Comparison of ENCODE assay signal across 8 mouse cellular contexts in genomic region chr13:93897943-93898826, GRCm38 (mm10).
DNase-seq lines count a peak whose midpoint lies in the region; ATAC-seq and TF ChIP-seq lines count a peak whose summit lies in the region.

No protein-coding gene starts in this region.

- no peaks in the 10 kb centered on the region for H3K9me3 ChIP-seq in kidney, embryonic 15.5 days (replicated peaks)

- no peak for TF ChIP-seq POLR2A in brain, embryonic 14.5 days (IDR thresholded peaks at IDR 0.05; ENCODE audit: borderline replicate concordance, extremely low read depth, insufficient read depth, insufficient read length, poor library complexity, severe bottlenecking)

- ATAC-seq in kidney, embryonic 15.5 days (replicated peaks; ENCODE audit: low FRiP score), result no peak
- 0 out of 2 replicates have a peak, but pooled peaks have one; percentile 41 for ATAC-seq in megakaryocyte-erythroid progenitor cell, adult 5-6 weeks (replicated peaks; ENCODE audit: low FRiP score, low TSS enrichment, poor library complexity, severe bottlenecking)
- ATAC-seq in erythroid progenitor cell, adult 5-6 weeks (replicated peaks; ENCODE audit: low FRiP score, poor library complexity, severe bottlenecking), result no peak

- WGBS in kidney, embryonic 15.5 days, result 52% methylated on average over 13 of the region's 13 CpGs

- H3K36me3 ChIP-seq in kidney, embryonic 15.5 days, result no peaks in the 10 kb centered on the region

- H3K27me3 ChIP-seq in kidney, embryonic 15.5 days, result no peaks in the 10 kb centered on the region

- H3K4me2 ChIP-seq in kidney, embryonic 15.5 days, result no peak overlapping the region

- no peak overlapping the region for H3K4me3 ChIP-seq in kidney, embryonic 15.5 days (replicated peaks)

- TF ChIP-seq CTCF in brain, embryonic 14.5 days (IDR thresholded peaks at IDR 0.05; ENCODE audit: borderline replicate concordance, extremely low read depth, insufficient read depth, insufficient read length), result no peak

- H3K4me1 ChIP-seq in kidney, embryonic 15.5 days, result peaks cover 10% of the 10 kb centered on the region; the same call in 1 of the 2 replicates

- no peak overlapping the region for H3K9ac ChIP-seq in kidney, embryonic 15.5 days

- peak overlapping the region; percentile 59 for H3K27ac ChIP-seq in kidney, embryonic 15.5 days

- DNase-seq in kidney, adult 9 months, result no peak
- DNase-seq in brain, embryonic 14.5 days (ENCODE audit: low read depth), result peak; percentile 32
- peak; percentile 69 for DNase-seq in forelimb bud, embryonic 11.5 days (ENCODE audit: low read depth, low spot score)
- DNase-seq in urinary bladder, adult 2 months (ENCODE audit: low spot score), result no peak
- DNase-seq in spleen, postnatal 14 days (ENCODE audit: low spot score in 2 of 2), result no peak

Comparison
In these comparisons a context has a peak if more than half of its experiments do, and no peak if none do; other contexts are left out.
1. DNase-seq: peak in brain, embryonic 14.5 days (single experiment) and forelimb bud, embryonic 11.5 days (single experiment); none in kidney, adult 9 months (single experiment), urinary bladder, adult 2 months (single experiment) and spleen, postnatal 14 days (0 of 2).